Mouse (Mus musculus): ENCODE results near the gene Fstl1. TPM values are rescaled to one million over a fixed set of nuclear protein-coding genes. Genes with fewer than 3 reads are reported as not detected.

The Fstl1 gene
- 683 and 792 TPM in 2 replicates for polyA plus RNA-seq (2015; fragmentation: Nextera tagmentation; extraction: Ambion mirVana)

DNA sequence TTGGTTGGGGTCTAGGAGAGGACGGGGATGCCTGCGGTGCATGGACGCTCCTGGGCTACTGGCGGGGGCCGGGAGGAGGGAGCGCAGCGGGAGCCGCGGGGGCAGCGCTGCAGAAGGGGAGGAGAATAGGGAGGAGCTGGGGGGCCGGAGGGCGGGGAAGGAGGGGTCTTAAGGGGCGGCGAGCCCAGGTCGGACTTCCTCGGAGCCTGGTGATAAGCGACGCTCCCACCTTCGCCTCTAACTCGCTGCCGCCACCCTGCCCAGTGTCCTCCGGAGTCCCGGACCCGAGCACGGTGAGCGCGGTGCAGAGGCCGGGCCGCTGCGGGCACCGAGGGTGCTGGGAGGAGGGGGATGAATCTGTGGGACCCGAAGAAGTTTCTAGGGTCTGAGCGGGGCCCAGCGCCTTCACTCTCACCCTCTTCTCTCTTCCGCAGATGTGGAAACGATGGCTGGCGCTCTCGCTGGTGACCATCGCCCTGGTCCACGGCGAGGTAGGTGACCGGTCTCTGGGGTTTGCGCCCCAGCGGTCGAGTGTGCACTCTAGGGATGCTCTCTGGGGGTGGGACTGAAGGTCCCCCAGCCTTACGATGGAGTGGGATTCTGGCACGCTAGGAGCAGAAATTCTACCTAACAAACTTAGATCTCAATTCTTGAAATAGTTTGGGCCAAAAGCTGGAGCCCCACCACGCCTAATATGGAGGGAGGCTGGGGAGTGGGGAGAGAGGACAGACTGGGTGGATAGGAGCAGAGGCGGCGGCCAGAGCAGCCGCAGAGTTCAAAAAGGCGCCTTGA is at the start of gene Fstl1:
Fstl1 (plus strand) TSS at position 14 of the 792 bp plus-strand sequence.
- Histone ChIP-seq H3K36me3 (peaks cover 14% of the 10 kb centered on the region), H3K4me2 (peak within 1 kb of the TSS; percentile 66), H3K9me3 (no peaks in the 10 kb centered on the region), H3K27ac (peak within 1 kb of the TSS; percentile 92), H3K4me1 (peaks cover 32% of the 10 kb centered on the region), H3K9ac (peak within 1 kb of the TSS; percentile 98), H3K27me3 (no peaks in the 10 kb centered on the region), H3K4me3 (peak within 1 kb of the TSS; percentile 91)
- under 1% methylated on average over 51 of the region's 52 CpGs for whole genome bisulfite sequencing
- ATAC-seq (ENCODE audit: insufficient number of reproducible peaks, insufficient read depth, low FRiP score, low TSS enrichment, low read depth): peak; percentile 84

DNA sequence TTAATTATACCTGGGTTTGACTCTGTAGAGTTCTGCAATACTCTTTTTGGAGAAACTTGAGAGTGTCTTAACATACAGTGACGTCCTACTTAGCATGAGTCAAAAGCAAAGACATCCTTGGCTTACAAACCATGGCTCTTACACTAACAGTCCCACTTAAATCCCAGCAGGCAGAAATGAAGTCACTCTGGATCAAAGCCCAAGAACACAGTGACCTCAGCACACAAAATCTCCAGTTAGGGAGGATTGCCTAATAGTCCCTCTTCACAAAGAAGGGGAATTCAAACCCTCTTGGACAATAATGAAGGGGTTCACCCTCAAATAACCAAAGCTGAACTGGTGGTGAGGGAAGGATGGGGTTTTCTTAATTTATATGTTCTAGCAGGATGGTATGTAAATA is 48.0 kb upstream of the Fstl1 start:
- Histone ChIP-seq H3K27me3 (no peaks in the 10 kb centered on the region), H3K36me3 (no peaks in the 10 kb centered on the region), H3K4me2 (no peak overlapping the region), H3K4me3 (no peak overlapping the region), H3K4me1 (peaks cover 44% of the 10 kb centered on the region), H3K9ac (no peak overlapping the region), H3K27ac (no peak overlapping the region), H3K9me3 (no peaks in the 10 kb centered on the region)
- no peak for ATAC-seq (ENCODE audit: insufficient number of reproducible peaks, insufficient read depth, low FRiP score, low TSS enrichment, low read depth)
- 63% methylated on average over 1 of the region's 1 CpGs for WGBS

DNA sequence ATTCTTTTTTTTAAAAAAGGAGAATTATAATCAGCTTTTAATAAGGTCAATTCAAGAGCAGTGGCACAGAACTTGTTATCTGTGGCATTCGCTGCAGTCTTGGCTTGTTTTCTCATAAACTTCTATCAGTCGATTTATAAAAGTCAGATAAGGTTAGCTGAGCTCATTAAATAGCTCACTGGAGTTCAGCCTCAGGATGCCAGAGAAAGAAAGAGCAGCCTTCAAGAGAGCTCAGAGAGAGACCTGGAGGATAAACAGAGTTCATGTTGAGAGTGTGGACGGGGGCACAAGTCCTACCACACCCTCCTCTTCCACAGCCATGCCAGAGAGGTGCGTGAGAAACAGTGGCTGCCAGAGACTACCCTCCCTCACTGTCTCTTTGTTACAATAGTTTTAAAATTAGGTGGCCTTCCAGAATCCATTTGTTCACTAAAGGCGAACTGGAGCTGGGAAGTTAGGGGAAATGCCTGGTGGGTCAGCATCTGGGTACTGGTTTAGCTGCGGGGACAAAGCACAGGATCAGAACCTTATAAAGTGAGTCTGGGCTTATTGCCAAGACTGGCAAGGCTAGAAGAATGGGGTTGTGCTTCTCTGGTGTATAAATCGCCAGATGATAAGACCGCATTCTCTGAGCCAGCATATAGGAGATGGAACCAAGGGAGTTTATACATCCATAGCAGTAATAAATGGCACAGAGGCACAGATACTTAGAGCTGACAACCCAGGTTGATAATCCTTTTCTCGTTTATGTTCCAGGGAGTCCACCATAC is 47.1 kb upstream of the Fstl1 start:
- WGBS: 65% methylated on average over 9 of the region's 9 CpGs
- no peaks in the 10 kb centered on the region for H3K36me3 ChIP-seq
- H3K4me2 ChIP-seq: no peak overlapping the region
- no peaks in the 10 kb centered on the region for H3K9me3 ChIP-seq
- peak overlapping the region; percentile 97 for H3K27ac ChIP-seq
- H3K27me3 ChIP-seq: no peaks in the 10 kb centered on the region
- peaks cover 47% of the 10 kb centered on the region for H3K4me1 ChIP-seq
- H3K9ac ChIP-seq: no peak overlapping the region
- H3K4me3 ChIP-seq: no peak overlapping the region
- no peak for ATAC-seq (ENCODE audit: insufficient number of reproducible peaks, insufficient read depth, low FRiP score, low TSS enrichment, low read depth)

DNA sequence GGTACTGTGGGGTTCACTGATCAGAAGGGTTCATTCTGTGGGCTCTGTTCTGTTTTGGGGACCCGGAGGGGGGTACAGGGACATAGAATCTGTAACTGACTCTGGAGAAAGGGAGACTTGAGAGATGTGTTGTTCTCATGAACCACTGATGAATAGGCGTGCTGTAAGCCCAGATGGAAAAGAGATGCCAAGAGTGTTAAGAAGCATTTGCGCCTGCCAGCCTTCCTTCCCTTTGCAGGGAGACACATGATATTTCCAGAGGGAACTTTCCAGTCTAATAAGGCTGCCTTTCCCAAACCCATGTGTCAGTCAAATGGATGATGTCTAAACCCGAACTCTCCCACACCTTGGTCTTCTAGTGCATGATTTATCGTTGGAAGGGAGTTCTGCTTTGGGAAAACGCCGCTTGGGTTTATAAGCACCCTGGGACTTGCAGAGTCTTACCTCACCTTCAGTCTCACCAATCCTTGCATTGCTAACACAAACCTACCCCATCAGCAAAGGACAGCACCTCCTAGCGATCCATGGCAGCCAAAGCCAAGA is 46.3 kb upstream of the Fstl1 start:
- Histone ChIP-seq H3K4me1 (peaks cover 47% of the 10 kb centered on the region), H3K9ac (no peak overlapping the region), H3K27me3 (no peaks in the 10 kb centered on the region), H3K4me2 (no peak overlapping the region; the same call in 1 of the 2 replicates), H3K36me3 (no peaks in the 10 kb centered on the region), H3K4me3 (no peak overlapping the region), H3K27ac (peak overlapping the region; percentile 97), H3K9me3 (no peaks in the 10 kb centered on the region)
- 68% methylated on average over 8 of the region's 8 CpGs for WGBS
- no peak for ATAC-seq (ENCODE audit: insufficient number of reproducible peaks, insufficient read depth, low FRiP score, low TSS enrichment, low read depth)

DNA sequence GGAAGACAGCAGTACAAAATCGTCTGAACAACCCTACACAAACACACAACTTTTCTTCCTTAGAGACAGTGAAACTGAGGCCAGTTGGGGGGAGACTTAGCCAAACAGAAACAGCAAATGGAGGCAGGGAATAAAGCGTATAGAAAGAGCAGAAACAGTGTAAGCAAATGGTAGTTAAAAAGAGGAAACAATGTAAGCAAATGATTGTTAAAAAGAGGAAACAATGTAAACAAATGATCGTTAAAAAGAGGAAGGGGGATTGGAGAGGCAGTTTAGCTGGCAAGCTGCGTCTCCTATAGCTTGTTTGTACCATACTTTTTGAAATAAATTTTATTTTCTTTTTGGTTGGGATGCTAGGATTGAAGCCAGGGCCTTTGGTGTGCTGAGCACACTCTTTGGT is 45.2 kb upstream of the Fstl1 start:
- no peaks in the 10 kb centered on the region for H3K27me3 ChIP-seq
- peak overlapping the region; percentile 97 for H3K27ac ChIP-seq
- H3K36me3 ChIP-seq: no peaks in the 10 kb centered on the region
- no peak overlapping the region for H3K9ac ChIP-seq
- peak overlapping the region; percentile 19 for H3K4me2 ChIP-seq
- no peak overlapping the region for H3K4me3 ChIP-seq
- WGBS: 53% methylated on average over 4 of the region's 4 CpGs
- no peak for ATAC-seq (ENCODE audit: insufficient number of reproducible peaks, insufficient read depth, low FRiP score, low TSS enrichment, low read depth)
- peaks cover 47% of the 10 kb centered on the region for H3K4me1 ChIP-seq
- H3K9me3 ChIP-seq: no peaks in the 10 kb centered on the region

GRCm38 (mm10) chr16:37732023-37732761 is 44.5 kb upstream of the Fstl1 start:
- H3K9ac ChIP-seq: no peak overlapping the region

GRCm38 (mm10) chr16:37740076-37740475 is 36.6 kb upstream of the Fstl1 start:
- peaks cover 14% of the 10 kb centered on the region for H3K4me1 ChIP-seq
- no peak for ATAC-seq (ENCODE audit: insufficient number of reproducible peaks, insufficient read depth, low FRiP score, low TSS enrichment, low read depth)
- H3K4me3 ChIP-seq: no peak overlapping the region
- no peak overlapping the region for H3K27ac ChIP-seq
- no peaks in the 10 kb centered on the region for H3K9me3 ChIP-seq
- H3K9ac ChIP-seq: no peak overlapping the region
- H3K27me3 ChIP-seq: no peaks in the 10 kb centered on the region
- no peak overlapping the region for H3K4me2 ChIP-seq
- no peaks in the 10 kb centered on the region for H3K36me3 ChIP-seq
- 65% methylated on average over 2 of the region's 2 CpGs for WGBS

More at GRCm38 (mm10) chr16:37732023-37732761, 44.5 kb upstream of the Fstl1 start:
- Histone ChIP-seq H3K27me3 (no peaks in the 10 kb centered on the region), H3K36me3 (no peaks in the 10 kb centered on the region), H3K9me3 (no peaks in the 10 kb centered on the region), H3K4me2 (peak overlapping the region; percentile 39), H3K4me1 (peaks cover 47% of the 10 kb centered on the region), H3K27ac (peak overlapping the region; percentile 97), H3K4me3 (no peak overlapping the region)
- peak; percentile 88 for ATAC-seq (ENCODE audit: insufficient number of reproducible peaks, insufficient read depth, low FRiP score, low TSS enrichment, low read depth)
- WGBS: 25% methylated on average over 7 of the region's 7 CpGs

DNA sequence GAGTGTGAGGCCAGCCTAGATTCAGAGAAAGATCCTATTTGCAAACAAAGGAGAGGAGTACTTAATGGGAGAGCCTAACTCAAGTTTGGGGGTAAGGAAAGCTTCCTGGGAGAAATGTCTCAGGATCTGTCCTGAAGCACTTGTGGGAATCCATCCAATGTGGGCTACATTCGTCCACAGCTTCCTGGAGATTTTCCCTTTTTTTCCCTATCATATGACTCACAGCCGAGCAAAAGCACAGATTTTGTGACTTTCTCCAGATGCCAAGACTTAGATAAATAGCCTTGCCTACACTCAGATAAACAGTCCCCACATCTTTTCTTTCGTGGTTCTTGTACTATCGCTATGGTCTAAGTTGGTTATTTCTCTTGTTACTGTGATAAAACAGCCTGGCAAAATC is 34.4 kb upstream of the Fstl1 start:
- no peak overlapping the region for H3K9ac ChIP-seq
- H3K27me3 ChIP-seq: no peaks in the 10 kb centered on the region
- ATAC-seq (ENCODE audit: insufficient number of reproducible peaks, insufficient read depth, low FRiP score, low TSS enrichment, low read depth): no peak
- no peaks in the 10 kb centered on the region for H3K9me3 ChIP-seq
- H3K36me3 ChIP-seq: no peaks in the 10 kb centered on the region
- peak overlapping the region; percentile 64; the same call in 1 of the 2 replicates for H3K27ac ChIP-seq
- no peak overlapping the region for H3K4me3 ChIP-seq
- H3K4me2 ChIP-seq: no peak overlapping the region
- H3K4me1 ChIP-seq: peaks cover 14% of the 10 kb centered on the region
- WGBS: 51% methylated on average over 4 of the region's 4 CpGs

DNA sequence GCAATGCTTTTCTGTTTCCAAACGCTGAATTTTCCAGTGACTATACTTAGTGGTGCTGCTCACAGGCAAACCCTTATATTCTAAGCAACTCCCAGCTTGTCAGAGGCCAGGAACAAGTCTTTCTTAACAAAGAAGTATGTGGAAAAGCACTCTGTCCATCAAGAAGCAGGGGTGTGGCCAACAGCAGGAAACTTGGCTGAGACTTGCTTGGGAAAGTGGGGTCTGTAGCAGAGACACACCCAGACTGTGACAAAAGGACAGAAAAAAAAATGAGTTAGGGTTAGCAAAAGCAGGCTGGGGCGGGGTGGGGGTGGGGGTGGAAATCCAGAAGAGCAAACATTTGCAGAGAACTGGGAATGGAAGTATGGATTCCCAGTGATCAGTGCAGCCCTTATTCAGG is 23.8 kb upstream of the Fstl1 start:
- H3K27me3 ChIP-seq: no peaks in the 10 kb centered on the region
- peak overlapping the region; percentile 78 for H3K27ac ChIP-seq
- ATAC-seq (ENCODE audit: insufficient number of reproducible peaks, insufficient read depth, low FRiP score, low TSS enrichment, low read depth): 0 out of 2 replicates have a peak, but pooled peaks have one; percentile 35
- H3K9me3 ChIP-seq: no peaks in the 10 kb centered on the region
- H3K9ac ChIP-seq: no peak overlapping the region
- no peak overlapping the region for H3K4me2 ChIP-seq
- H3K4me3 ChIP-seq: no peak overlapping the region
- 30% methylated on average over 2 of the region's 2 CpGs for WGBS
- no peaks in the 10 kb centered on the region for H3K36me3 ChIP-seq
- peaks cover 9% of the 10 kb centered on the region for H3K4me1 ChIP-seq

GRCm38 (mm10) chr16:37753809-37754208 is 22.9 kb upstream of the Fstl1 start:
- Histone ChIP-seq H3K9ac (no peak overlapping the region), H3K9me3 (no peaks in the 10 kb centered on the region), H3K4me3 (no peak overlapping the region), H3K27ac (0 out of 2 replicates have a peak overlapping the region, but pooled peaks have one; percentile 78), H3K4me1 (peaks cover 9% of the 10 kb centered on the region), H3K36me3 (no peaks in the 10 kb centered on the region), H3K4me2 (no peak overlapping the region), H3K27me3 (no peaks in the 10 kb centered on the region)
- 86% methylated on average over 1 of the region's 1 CpGs for WGBS
- no peak for ATAC-seq (ENCODE audit: insufficient number of reproducible peaks, insufficient read depth, low FRiP score, low TSS enrichment, low read depth)

- Histone ChIP-seq H3K27ac (peak overlapping the region; percentile 34; the same call in 1 of the 2 replicates), H3K4me1 (peaks cover 9% of the 10 kb centered on the region), H3K4me2 (no peak overlapping the region), H3K36me3 (no peaks in the 10 kb centered on the region), H3K9me3 (no peaks in the 10 kb centered on the region), H3K4me3 (no peak overlapping the region), H3K9ac (no peak overlapping the region), H3K27me3 (no peaks in the 10 kb centered on the region)
- no peak for ATAC-seq (ENCODE audit: insufficient number of reproducible peaks, insufficient read depth, low FRiP score, low TSS enrichment, low read depth)
- 44% methylated on average over 4 of the region's 4 CpGs for WGBS
These were observed 22.2 kb upstream of the Fstl1 start for GRCm38 (mm10) chr16:37754483-37754882.

Measured in embryonic facial prominence, embryonic 13.5 days (tissue).